Mouse (Mus musculus) heart, embryonic 16.5 days (tissue): ENCODE results near the gene Mettl7a3. TPM values are rescaled to one million over a fixed set of nuclear protein-coding genes. Genes with fewer than 3 reads are reported as not detected.

Experiments used
- ATAC-seq: fragments of 200-750 bp; cut with Nextera tagmentation; replicated peaks from 2 replicates; pipeline ENCODE4 v1.8.0; 2017; ENCODE audit warnings: moderate number of reproducible peaks; ENCODE audit not compliant: insufficient read depth, low FRiP score; ENCODE audit errors: extremely low read depth
- H3K27ac ChIP-seq: fragments of 300-500 bp; sonication (generic); 2 replicates; pipeline ENCODE4 v1.5.1; 2014; ENCODE audit warnings: mild to moderate bottlenecking, low read length, control low read depth, moderate library complexity
- H3K27me3 ChIP-seq: fragments of 300-500 bp; sonication (generic); 2 replicates; pipeline ENCODE4 v1.6.1; 2014; ENCODE audit warnings: low read length, mixed read lengths; ENCODE audit not compliant: control insufficient read depth, insufficient read depth
- H3K36me3 ChIP-seq: fragments of 300-500 bp; sonication (generic); 2 replicates; pipeline ENCODE4 v1.6.1; 2014; ENCODE audit not compliant: control insufficient read depth, insufficient read depth
- H3K4me1 ChIP-seq: fragments of 300-500 bp; sonication (generic); 2 replicates; pipeline ENCODE4 v1.6.1; 2014; ENCODE audit warnings: low read length, mixed read lengths; ENCODE audit not compliant: control insufficient read depth, insufficient read depth
- H3K4me2 ChIP-seq: fragments of 300-500 bp; sonication (generic); 2 replicates; pipeline ENCODE4 v1.6.1; 2014; ENCODE audit warnings: low read depth, mild to moderate bottlenecking, control low read depth, low read length
- H3K4me3 ChIP-seq: fragments of 300-500 bp; sonication (generic); 2 replicates; pipeline ENCODE4 v1.5.1; 2014; ENCODE audit warnings: mild to moderate bottlenecking, control low read depth, low read length
- H3K9ac ChIP-seq: fragments of 300-500 bp; sonication (generic); 2 replicates; pipeline ENCODE4 v1.6.1; 2014; ENCODE audit warnings: low read length, control low read depth
- H3K9me3 ChIP-seq: fragments of 300-500 bp; sonication (generic); replicated peaks from 2 replicates; pipeline ENCODE4 v1.6.1; 2016; ENCODE audit warnings: low read length; ENCODE audit not compliant: control insufficient read depth
- WGBS: fragments of 180-500 bp; shearing (Covaris S2); extraction: QIAGEN DNeasy Blood & Tissue Kit; methylation state at CpG from one replicate; pipeline ENCODE4 v1.1.7; 2014; 5-methylcytosine and 5-hydroxymethylcytosine counted together
- polyA plus RNA-seq: library from polyadenylated mRNA; unstranded; fragments of >200 nt; fragmentation: Nextera tagmentation; extraction: Ambion mirVana; gene quantifications from 2 replicates; pipeline ENCODE4 v1.2.1, GENCODE M21; 2015

Mettl7a3 gene
- polyA plus RNA-seq: not detected in 2 replicates

GRCm38 (mm10) chr15:100334629-100335028, at the start of gene Mettl7a3:
Gene Mettl7a3, plus strand, starts transcription at chr15:100334929.
- no peak for ATAC-seq

GRCm38 (mm10) chr15:100288980-100289379, 45.7 kb upstream of the Mettl7a3 start:
- H3K36me3 ChIP-seq: no peaks in the 10 kb centered on the region
- H3K27ac ChIP-seq: no peak overlapping the region
- ATAC-seq: no peak
- no peaks in the 10 kb centered on the region for H3K27me3 ChIP-seq
- 91% methylated on average over 6 of the region's 6 CpGs for WGBS
- H3K4me1 ChIP-seq: no peaks in the 10 kb centered on the region
- no peaks in the 10 kb centered on the region for H3K9me3 ChIP-seq
- H3K4me3 ChIP-seq: no peak overlapping the region
- H3K4me2 ChIP-seq: no peak overlapping the region
- H3K9ac ChIP-seq: no peak overlapping the region

More at GRCm38 (mm10) chr15:100334629-100335028, at the start of gene Mettl7a3:
- Histone ChIP-seq H3K27ac (no peak within 1 kb of the TSS), H3K4me1 (no peaks in the 10 kb centered on the region), H3K9ac (no peak within 1 kb of the TSS), H3K4me3 (no peak within 1 kb of the TSS), H3K4me2 (no peak within 1 kb of the TSS), H3K36me3 (no peaks in the 10 kb centered on the region), H3K9me3 (no peaks in the 10 kb centered on the region), H3K27me3 (no peaks in the 10 kb centered on the region)
- 77% methylated on average over 10 of the region's 10 CpGs for WGBS

- no peaks in the 10 kb centered on the region for H3K9me3 ChIP-seq
- WGBS: 85% methylated on average over 5 of the region's 5 CpGs
- no peak overlapping the region for H3K4me3 ChIP-seq
- no peaks in the 10 kb centered on the region for H3K4me1 ChIP-seq
- H3K27ac ChIP-seq: no peak overlapping the region
- H3K4me2 ChIP-seq: no peak overlapping the region
- no peak for ATAC-seq
- H3K9ac ChIP-seq: no peak overlapping the region
- no peaks in the 10 kb centered on the region for H3K36me3 ChIP-seq
- no peaks in the 10 kb centered on the region for H3K27me3 ChIP-seq
These were observed 43.9 kb upstream of the Mettl7a3 start for GRCm38 (mm10) chr15:100290858-100291257.

GRCm38 (mm10) chr15:100292326-100292725, 42.4 kb upstream of the Mettl7a3 start:
- H3K9me3 ChIP-seq: no peaks in the 10 kb centered on the region
- no peak overlapping the region for H3K4me3 ChIP-seq
- no peak for ATAC-seq
- H3K27ac ChIP-seq: no peak overlapping the region
- H3K36me3 ChIP-seq: no peaks in the 10 kb centered on the region
- H3K9ac ChIP-seq: no peak overlapping the region
- WGBS: 65% methylated on average over 7 of the region's 7 CpGs
- H3K4me2 ChIP-seq: no peak overlapping the region
- H3K27me3 ChIP-seq: no peaks in the 10 kb centered on the region
- H3K4me1 ChIP-seq: no peaks in the 10 kb centered on the region

- no peaks in the 10 kb centered on the region for H3K36me3 ChIP-seq
- no peak overlapping the region for H3K4me2 ChIP-seq
- ATAC-seq: no peak
- no peaks in the 10 kb centered on the region for H3K27me3 ChIP-seq
- H3K27ac ChIP-seq: no peak overlapping the region
- no peaks in the 10 kb centered on the region for H3K9me3 ChIP-seq
- H3K9ac ChIP-seq: no peak overlapping the region
- H3K4me3 ChIP-seq: no peak overlapping the region
- WGBS: 87% methylated on average over 5 of the region's 5 CpGs
- no peaks in the 10 kb centered on the region for H3K4me1 ChIP-seq
These were observed 36.9 kb upstream of the Mettl7a3 start for GRCm38 (mm10) chr15:100297856-100298255.

- H3K9me3 ChIP-seq: no peaks in the 10 kb centered on the region
- 71% methylated on average over 6 of the region's 6 CpGs for WGBS
- H3K4me3 ChIP-seq: no peak overlapping the region
- H3K27me3 ChIP-seq: no peaks in the 10 kb centered on the region
- no peak overlapping the region for H3K27ac ChIP-seq
- no peak overlapping the region for H3K4me2 ChIP-seq
- peaks cover 8% of the 10 kb centered on the region for H3K4me1 ChIP-seq
- no peak for ATAC-seq
- no peaks in the 10 kb centered on the region for H3K36me3 ChIP-seq
- H3K9ac ChIP-seq: no peak overlapping the region
These were observed 34.2 kb upstream of the Mettl7a3 start for GRCm38 (mm10) chr15:100300499-100300898.

- Histone ChIP-seq H3K9me3 (no peaks in the 10 kb centered on the region), H3K4me1 (peaks cover 9% of the 10 kb centered on the region), H3K4me2 (no peak overlapping the region), H3K27me3 (no peaks in the 10 kb centered on the region), H3K27ac (no peak overlapping the region), H3K9ac (no peak overlapping the region), H3K4me3 (no peak overlapping the region), H3K36me3 (no peaks in the 10 kb centered on the region)
- no peak for ATAC-seq
- WGBS: 83% methylated on average over 15 of the region's 15 CpGs
These were observed 33.2 kb upstream of the Mettl7a3 start for GRCm38 (mm10) chr15:100301556-100301955.

- peak overlapping the region; percentile 75; the same call in 1 of the 2 replicates for H3K9ac ChIP-seq
- 51% methylated on average over 8 of the region's 8 CpGs for WGBS
These were observed 31.2 kb upstream of the Mettl7a3 start for GRCm38 (mm10) chr15:100303428-100304018.

GRCm38 (mm10) chr15:100304019-100304991, 30.4 kb upstream of the Mettl7a3 start, which contains the start of gene Mettl7a1:
Gene Mettl7a1, plus strand, starts transcription at chr15:100304140.
- H3K4me2 ChIP-seq: peak within 1 kb of the TSS; percentile 73
- H3K9me3 ChIP-seq: no peaks in the 10 kb centered on the region
- H3K4me3 ChIP-seq: peak within 1 kb of the TSS; percentile 69
- peaks cover 9% of the 10 kb centered on the region for H3K4me1 ChIP-seq
- peak; percentile 77 for ATAC-seq
- H3K27me3 ChIP-seq: no peaks in the 10 kb centered on the region
- peak within 1 kb of the TSS; percentile 84 for H3K27ac ChIP-seq
- peak within 1 kb of the TSS; percentile 77 for H3K9ac ChIP-seq
- 3% methylated on average over 19 of the region's 30 CpGs for WGBS
- H3K36me3 ChIP-seq: no peaks in the 10 kb centered on the region

More at GRCm38 (mm10) chr15:100303428-100304018, 31.2 kb upstream of the Mettl7a3 start:
- H3K4me2 ChIP-seq: peak overlapping the region; percentile 73
- H3K9me3 ChIP-seq: no peaks in the 10 kb centered on the region
- peak overlapping the region; percentile 84 for H3K27ac ChIP-seq
- no peaks in the 10 kb centered on the region for H3K27me3 ChIP-seq
- H3K4me1 ChIP-seq: peaks cover 9% of the 10 kb centered on the region
- ATAC-seq: no peak
- no peaks in the 10 kb centered on the region for H3K36me3 ChIP-seq
- H3K4me3 ChIP-seq: peak overlapping the region; percentile 69
